Mouse (Mus musculus): Measurements from ENCODE around the gene Shroom3. TPM values are rescaled to one million over a fixed set of nuclear protein-coding genes. Genes with fewer than 3 reads are reported as not detected.
A peak's percentile ranks its signal among the peaks of the same experiment; 100 is the strongest.

The Shroom3 gene
- polyA plus RNA-seq, 1 experiment from 2014 or later: 8.1 TPM

DNA sequence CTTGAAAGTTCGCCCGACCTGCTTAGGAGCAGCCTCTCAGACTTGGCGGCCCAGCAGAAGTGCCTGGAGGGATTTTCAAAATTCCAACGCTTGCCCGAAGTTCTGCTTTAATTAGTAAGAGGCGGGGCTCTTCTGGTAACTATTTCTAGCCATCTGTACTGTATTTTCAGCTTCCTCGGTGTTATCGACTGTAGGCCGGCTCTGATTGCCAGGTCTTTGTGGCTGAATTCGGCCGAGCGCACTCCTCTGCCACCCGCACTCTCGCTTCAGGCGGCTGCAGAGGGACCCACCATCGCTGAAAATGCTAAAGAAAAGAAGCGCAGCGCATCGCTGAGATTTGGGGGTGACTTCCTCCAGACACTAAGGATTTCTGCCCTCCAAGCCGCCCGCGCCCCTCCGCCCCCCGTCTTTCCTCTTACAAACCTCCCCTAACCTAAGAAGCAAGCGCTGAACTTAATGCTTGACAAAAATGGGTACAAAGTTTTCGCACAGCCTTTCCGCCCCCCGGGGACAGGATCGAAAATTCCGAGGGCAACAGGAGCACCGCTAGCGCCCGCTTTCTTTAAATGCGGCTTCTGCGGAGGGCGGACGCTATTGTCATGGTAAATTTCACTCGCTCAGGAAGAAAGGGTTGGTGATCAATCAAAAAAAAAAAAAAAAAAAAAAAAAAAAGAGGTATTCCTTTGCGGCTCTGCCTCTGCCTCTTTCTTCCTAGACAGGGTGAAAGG is 450 bp upstream of the Shroom3 start:
- Histone ChIP-seq H3K36me3 (no peaks in the 10 kb centered on the region), H3K27me3 (replicated peaks) (0 out of 2 replicates have a peak, but pooled peaks cover 4% of the 10 kb centered on the region), H3K9ac (peak overlapping the region; percentile 44), H3K4me1 (replicated peaks) (peaks cover 5% of the 10 kb centered on the region; the same call in 1 of the 2 replicates), H3K4me3 (replicated peaks) (peak overlapping the region; percentile 48), H3K9me3 (no peaks in the 10 kb centered on the region), H3K4me2 (replicated peaks) (peak overlapping the region; percentile 91), H3K27ac (no peak overlapping the region; the same call in 1 of the 2 replicates)
- WGBS: 6% methylated on average over 39 of the region's 39 CpGs
- peak; percentile 27; the same call in 1 of the 2 replicates for ATAC-seq

DNA sequence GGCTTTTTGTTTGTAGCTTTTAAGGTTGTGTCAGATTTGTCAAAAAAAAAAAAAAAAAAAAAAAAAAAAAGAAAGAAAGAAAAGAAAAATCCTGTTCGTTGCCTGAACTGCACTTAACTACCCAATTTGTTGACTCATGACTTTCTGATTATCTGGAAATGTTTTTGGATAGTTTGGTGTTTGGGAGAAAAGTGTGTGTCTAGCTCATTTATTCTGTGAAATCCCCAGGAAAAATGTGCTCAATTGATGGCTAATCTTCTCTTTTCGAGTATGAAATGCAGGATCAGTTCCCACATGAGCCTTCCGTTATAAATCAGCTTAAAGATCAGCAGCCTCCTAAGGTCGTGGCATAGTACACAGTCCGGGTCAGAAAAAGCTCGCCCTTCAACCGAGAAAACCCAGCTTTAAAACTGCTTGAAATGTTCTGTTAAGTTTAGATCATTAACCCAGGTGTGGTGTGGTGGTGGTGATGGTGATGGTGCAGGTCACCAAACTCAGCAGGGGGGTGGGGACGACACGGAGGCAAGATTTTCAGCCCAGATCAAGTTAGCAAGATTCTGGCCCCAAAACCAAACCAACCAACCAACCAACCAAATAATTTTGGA is 738 bp downstream of the Shroom3 start:
- Histone ChIP-seq H3K4me3 (replicated peaks) (peak overlapping the region; percentile 48), H3K27ac (no peak overlapping the region), H3K9ac (no peak overlapping the region), H3K4me2 (replicated peaks) (peak overlapping the region; percentile 91), H3K36me3 (no peaks in the 10 kb centered on the region), H3K27me3 (replicated peaks) (0 out of 2 replicates have a peak, but pooled peaks cover 4% of the 10 kb centered on the region), H3K4me1 (replicated peaks) (peaks cover 5% of the 10 kb centered on the region; the same call in 1 of the 2 replicates), H3K9me3 (no peaks in the 10 kb centered on the region)
- 34% methylated on average over 9 of the region's 9 CpGs for WGBS
- ATAC-seq: no peak

- Histone ChIP-seq H3K36me3 (no peaks in the 10 kb centered on the region), H3K9me3 (no peaks in the 10 kb centered on the region), H3K27ac (no peak overlapping the region), H3K9ac (no peak overlapping the region), H3K4me1 (replicated peaks) (peaks cover 5% of the 10 kb centered on the region; the same call in 1 of the 2 replicates), H3K4me3 (replicated peaks) (no peak overlapping the region), H3K27me3 (replicated peaks) (0 out of 2 replicates have a peak, but pooled peaks cover 4% of the 10 kb centered on the region), H3K4me2 (replicated peaks) (no peak overlapping the region)
- 92% methylated on average over 16 of the region's 16 CpGs for WGBS
- ATAC-seq: no peak
These were observed 1.7 kb downstream of the Shroom3 start for GRCm38 (mm10) chr5:92684715-92685460.

- 87% methylated on average over 5 of the region's 5 CpGs for WGBS
- Histone ChIP-seq H3K9me3 (no peaks in the 10 kb centered on the region), H3K27ac (no peak overlapping the region), H3K36me3 (no peaks in the 10 kb centered on the region), H3K4me3 (replicated peaks) (no peak overlapping the region), H3K9ac (no peak overlapping the region), H3K27me3 (replicated peaks) (no peaks in the 10 kb centered on the region), H3K4me2 (replicated peaks) (no peak overlapping the region), H3K4me1 (replicated peaks) (peaks cover 5% of the 10 kb centered on the region; the same call in 1 of the 2 replicates)
- ATAC-seq: no peak
These were observed 4.9 kb downstream of the Shroom3 start for GRCm38 (mm10) chr5:92688124-92688523.

GRCm38 (mm10) chr5:92688569-92688968 is 5.3 kb downstream of the Shroom3 start:
- no peaks in the 10 kb centered on the region for H3K27me3 ChIP-seq (replicated peaks)
- no peaks in the 10 kb centered on the region for H3K9me3 ChIP-seq
- ATAC-seq: no peak
- WGBS: 89% methylated on average over 9 of the region's 9 CpGs
- no peak overlapping the region for H3K4me2 ChIP-seq (replicated peaks)
- H3K36me3 ChIP-seq: no peaks in the 10 kb centered on the region
- no peak overlapping the region for H3K9ac ChIP-seq
- H3K27ac ChIP-seq: no peak overlapping the region
- H3K4me3 ChIP-seq (replicated peaks): no peak overlapping the region
- H3K4me1 ChIP-seq (replicated peaks): peaks cover under 1% of the 10 kb centered on the region; the same call in 1 of the 2 replicates

- Histone ChIP-seq H3K36me3 (no peaks in the 10 kb centered on the region), H3K9me3 (no peaks in the 10 kb centered on the region), H3K4me1 (replicated peaks) (no peaks in the 10 kb centered on the region), H3K4me3 (replicated peaks) (no peak overlapping the region), H3K27me3 (replicated peaks) (no peaks in the 10 kb centered on the region), H3K4me2 (replicated peaks) (no peak overlapping the region), H3K9ac (no peak overlapping the region), H3K27ac (0 out of 2 replicates have a peak overlapping the region, but pooled peaks have one; percentile 7)
- 51% methylated on average over 16 of the region's 16 CpGs for WGBS
- ATAC-seq: peak; percentile 45; the same call in 1 of the 2 replicates
These were observed 9.2 kb downstream of the Shroom3 start for GRCm38 (mm10) chr5:92692206-92693007.

- Histone ChIP-seq H3K9me3 (no peaks in the 10 kb centered on the region), H3K9ac (no peak overlapping the region), H3K36me3 (no peaks in the 10 kb centered on the region), H3K4me3 (replicated peaks) (no peak overlapping the region), H3K4me2 (replicated peaks) (no peak overlapping the region), H3K27me3 (replicated peaks) (no peaks in the 10 kb centered on the region), H3K27ac (no peak overlapping the region), H3K4me1 (replicated peaks) (peaks cover 9% of the 10 kb centered on the region; the same call in 1 of the 2 replicates)
- no peak for ATAC-seq
- 83% methylated on average over 3 of the region's 3 CpGs for WGBS
These were observed 10.5 kb downstream of the Shroom3 start for GRCm38 (mm10) chr5:92693744-92694143.

DNA sequence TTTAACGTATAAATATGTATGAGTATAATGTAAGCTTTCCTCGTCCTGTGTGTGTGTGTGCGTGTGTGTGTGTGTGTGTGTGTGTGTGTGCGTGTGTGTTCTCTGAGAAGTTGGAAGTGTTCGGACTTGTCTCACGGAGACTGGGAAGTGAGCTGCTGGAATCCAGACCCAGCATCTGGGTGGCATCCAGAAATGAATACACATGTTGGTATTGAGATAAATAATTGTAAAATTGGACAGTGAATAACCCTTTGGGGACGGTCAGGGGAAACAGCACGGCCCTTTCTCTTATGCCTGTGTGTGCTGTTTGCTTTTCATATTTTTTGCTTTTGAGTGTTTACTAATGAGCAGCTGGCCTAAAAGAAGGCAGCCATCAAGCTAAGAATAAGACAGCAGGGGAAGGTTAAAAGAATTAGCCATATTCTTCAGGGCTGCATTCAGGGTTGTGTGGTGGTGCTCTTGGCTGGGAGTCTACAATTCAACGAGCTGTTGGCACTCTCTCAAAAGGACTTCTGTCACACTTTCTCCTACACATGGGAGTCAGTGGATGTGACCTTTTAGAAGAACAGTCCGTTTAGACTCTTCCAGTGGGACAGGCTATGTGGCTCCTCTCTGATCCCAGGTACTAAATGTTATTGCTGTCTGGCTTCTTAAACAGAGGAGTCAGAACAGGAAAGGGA is 11.2 kb downstream of the Shroom3 start:
- H3K4me1 ChIP-seq (replicated peaks): peaks cover 13% of the 10 kb centered on the region; the same call in 1 of the 2 replicates
- no peak overlapping the region for H3K4me2 ChIP-seq (replicated peaks)
- no peak; the same call in 1 of the 2 replicates for ATAC-seq
- H3K27ac ChIP-seq: no peak overlapping the region
- H3K36me3 ChIP-seq: no peaks in the 10 kb centered on the region
- H3K9me3 ChIP-seq: no peaks in the 10 kb centered on the region
- H3K4me3 ChIP-seq (replicated peaks): no peak overlapping the region
- no peaks in the 10 kb centered on the region for H3K27me3 ChIP-seq (replicated peaks)
- no peak overlapping the region for H3K9ac ChIP-seq
- WGBS: 59% methylated on average over 10 of the region's 10 CpGs

- Histone ChIP-seq H3K36me3 (no peaks in the 10 kb centered on the region), H3K9me3 (no peaks in the 10 kb centered on the region), H3K4me2 (replicated peaks) (peak overlapping the region; percentile 33), H3K9ac (0 out of 2 replicates have a peak overlapping the region, but pooled peaks have one; percentile 3), H3K4me1 (replicated peaks) (peaks cover 13% of the 10 kb centered on the region; the same call in 1 of the 2 replicates), H3K4me3 (replicated peaks) (no peak overlapping the region; the same call in 1 of the 2 replicates), H3K27ac (no peak overlapping the region), H3K27me3 (replicated peaks) (no peaks in the 10 kb centered on the region)
- ATAC-seq: peak; percentile 47; the same call in 1 of the 2 replicates
- 8% methylated on average over 15 of the region's 15 CpGs for WGBS
These were observed 15.0 kb downstream of the Shroom3 start for GRCm38 (mm10) chr5:92698131-92698836.

- no peak overlapping the region for H3K27ac ChIP-seq
- H3K4me2 ChIP-seq (replicated peaks): peak overlapping the region; percentile 33
- no peak overlapping the region for H3K9ac ChIP-seq
- H3K27me3 ChIP-seq (replicated peaks): no peaks in the 10 kb centered on the region
- H3K4me3 ChIP-seq (replicated peaks): no peak overlapping the region
- 29% methylated on average over 17 of the region's 17 CpGs for WGBS
- no peaks in the 10 kb centered on the region for H3K36me3 ChIP-seq
- ATAC-seq: no peak
- H3K4me1 ChIP-seq (replicated peaks): peaks cover 13% of the 10 kb centered on the region; the same call in 1 of the 2 replicates
- H3K9me3 ChIP-seq: no peaks in the 10 kb centered on the region
These were observed 15.7 kb downstream of the Shroom3 start for GRCm38 (mm10) chr5:92698837-92699529.
